Mouse (Mus musculus) liver, adult 2 months (tissue): ENCODE data around the gene Fgfr3.

Experiments
- CTCF ChIP-seq: fragments of 200-500 bp; IDR thresholded peaks from 2 replicates; pipeline ENCODE4 v1.5.1; 2011; ENCODE audit warnings: low read depth, low read length, control low read depth
- POLR2A ChIP-seq: fragments of 200-500 bp; IDR thresholded peaks from 2 replicates; pipeline ENCODE4 v1.6.1; 2011; ENCODE audit warnings: low read length, control low read depth; ENCODE audit not compliant: insufficient read depth; ENCODE audit errors: extremely low read depth

DNA sequence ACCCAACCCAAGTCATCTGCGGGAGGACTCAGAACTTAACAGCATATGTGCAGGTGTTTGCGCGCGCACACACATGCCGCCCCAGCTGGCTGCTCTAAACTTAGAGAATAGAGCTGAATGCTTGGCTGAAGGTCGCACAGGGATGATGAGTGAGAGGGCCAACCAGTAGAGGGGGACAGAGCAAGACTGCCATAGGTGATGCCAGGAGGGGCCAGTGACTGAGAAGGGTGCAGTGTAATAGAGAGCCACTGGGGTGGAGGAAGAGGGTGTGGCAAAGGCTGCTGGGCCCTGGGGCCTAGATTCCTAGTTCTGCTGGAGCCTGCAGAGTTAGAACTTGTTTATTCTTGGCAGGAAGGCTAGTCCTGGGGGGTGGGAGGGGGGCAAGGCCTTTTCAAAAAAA, 5.0 kb upstream of the Fgfr3 start:
- no peak for TF ChIP-seq CTCF
- no peak for TF ChIP-seq POLR2A
